ENCODE assay signal across 27 mouse cellular contexts in genomic region chr2:119549678-119550077, GRCm38 (mm10). TPM values are rescaled to one million over a fixed set of nuclear protein-coding genes. Genes with fewer than 3 reads are reported as not detected.
DNase-seq lines count a peak whose midpoint lies in the region; ATAC-seq and TF ChIP-seq lines count a peak whose summit lies in the region.
"Had no signal": no experiment of that assay in that cellular context is flagged by ENCODE, and none has a peak within 500 bp of the region (broad histone marks: within the 10 kb centered on the region; RNA-seq: fewer than 3 reads in every experiment).

No protein-coding gene starts in this region.

- H3K27me3 ChIP-seq in midbrain, embryonic 13.5 days = no peaks in the 10 kb centered on the region
- H3K27me3 ChIP-seq in midbrain, embryonic 11.5 days (ENCODE audit: control insufficient read depth, insufficient read depth, low read length) = no peaks in the 10 kb centered on the region; the same call in 1 of the 2 replicates
- no peaks in the 10 kb centered on the region for H3K27me3 ChIP-seq in liver, embryonic 14.5 days (ENCODE audit: control insufficient read depth, insufficient read depth, low read length)
- H3K27me3 ChIP-seq in hindbrain, postnatal 0 days (ENCODE audit: insufficient read depth, low read length) = no peaks in the 10 kb centered on the region
- H3K27me3 ChIP-seq: forebrain, embryonic 13.5 days; heart, embryonic 13.5 days; hindbrain, embryonic 15.5 days; kidney, embryonic 15.5 days; limb, embryonic 12.5 days; midbrain, embryonic 12.5 days; stomach, embryonic 15.5 days had no signal

- 0 out of 2 replicates have a peak overlapping the region, but pooled peaks have one; percentile 74 for H3K4me2 ChIP-seq in midbrain, embryonic 13.5 days (replicated peaks)
- H3K4me2 ChIP-seq in midbrain, embryonic 11.5 days = no peak overlapping the region
- H3K4me2 ChIP-seq in liver, embryonic 14.5 days (ENCODE audit: low read depth) = peak overlapping the region; percentile 82
- H3K4me2 ChIP-seq in hindbrain, postnatal 0 days (ENCODE audit: low read depth, low read length) = no peak overlapping the region
- H3K4me2 ChIP-seq: heart, embryonic 13.5 days; limb, embryonic 12.5 days had no signal

- no peak for TF ChIP-seq CTCF in layer of hippocampus, adult 2 months (conservative IDR thresholded peaks at IDR 0.05)
- TF ChIP-seq CTCF in liver, embryonic 14.5 days (IDR thresholded peaks at IDR 0.05; ENCODE audit: low read depth) = no peak
- no peak for TF ChIP-seq CTCF in hindbrain, postnatal 0 days (IDR thresholded peaks at IDR 0.05; ENCODE audit: low read depth)

- H3K9me3 ChIP-seq in midbrain, embryonic 13.5 days = no peaks in the 10 kb centered on the region
- H3K9me3 ChIP-seq in midbrain, embryonic 11.5 days (ENCODE audit: control insufficient read depth, low read length) = no peaks in the 10 kb centered on the region
- H3K9me3 ChIP-seq in liver, embryonic 14.5 days (ENCODE audit: control insufficient read depth, low read length) = no peaks in the 10 kb centered on the region
- H3K9me3 ChIP-seq in hindbrain, postnatal 0 days (ENCODE audit: low read length) = no peaks in the 10 kb centered on the region
- H3K9me3 ChIP-seq: forebrain, embryonic 13.5 days; heart, embryonic 13.5 days; hindbrain, embryonic 10.5 days; hindbrain, embryonic 15.5 days; kidney, embryonic 15.5 days; limb, embryonic 12.5 days; midbrain, embryonic 12.5 days; stomach, embryonic 15.5 days had no signal

- H3K4me3 ChIP-seq in layer of hippocampus, adult 2 months = no peak overlapping the region
- no peak overlapping the region for H3K4me3 ChIP-seq in midbrain, embryonic 13.5 days (replicated peaks)
- H3K4me3 ChIP-seq in midbrain, embryonic 11.5 days (ENCODE audit: low read depth, low read length) = no peak overlapping the region
- H3K4me3 ChIP-seq in liver, embryonic 14.5 days (ENCODE audit: insufficient read depth in 1 of 2, low read depth in 2 of 2, low read length in 2 of 2) = peak overlapping the region in 1 of 2 experiments; percentile 86; a peak in 1 of 4 replicates
- no peak overlapping the region for H3K4me3 ChIP-seq in hindbrain, postnatal 0 days (ENCODE audit: low read length)
- H3K4me3 ChIP-seq: forebrain, embryonic 13.5 days; heart, embryonic 13.5 days; hindbrain, embryonic 15.5 days; kidney, embryonic 15.5 days; limb, embryonic 12.5 days; midbrain, embryonic 12.5 days; stomach, embryonic 15.5 days had no signal

- no peak overlapping the region for H3K9ac ChIP-seq in midbrain, embryonic 13.5 days (replicated peaks)
- H3K9ac ChIP-seq in midbrain, embryonic 11.5 days (ENCODE audit: low read length) = no peak overlapping the region
- peak overlapping the region; percentile 32; the same call in 1 of the 2 replicates for H3K9ac ChIP-seq in liver, embryonic 14.5 days (replicated peaks)
- H3K9ac ChIP-seq in hindbrain, postnatal 0 days (replicated peaks; ENCODE audit: low read length) = no peak overlapping the region
- H3K9ac ChIP-seq: forebrain, embryonic 13.5 days; heart, embryonic 13.5 days; hindbrain, embryonic 15.5 days; kidney, embryonic 15.5 days; limb, embryonic 12.5 days; stomach, embryonic 15.5 days had no signal

- no peak for DNase-seq in layer of hippocampus, adult 2 months (ENCODE audit: low spot score in 2 of 2)
- no peak for DNase-seq in layer of hippocampus, postnatal 36 days
- no peak for DNase-seq in midbrain, embryonic 11.5 days (ENCODE audit: low spot score, missing footprints)
- DNase-seq in liver, embryonic 14.5 days (ENCODE audit: low read depth in 3 of 3, low spot score in 3 of 3) = peak; percentile 26 to 50 (median 40)
- no peak for DNase-seq in left cerebral cortex, adult 9 months (ENCODE audit: low spot score in 2 of 2)
- no peak for DNase-seq in hindbrain, postnatal 0 days (ENCODE audit: low spot score)
- DNase-seq: adrenal gland, postnatal 25 days; cerebellum, adult 9-11 months; gastrocnemius, postnatal 10 days; heart, postnatal 10 days; kidney, adult 18-20 months; kidney, postnatal 25 days; lung, adult 18-20 months; retina, postnatal 1 day; right cerebral cortex, postnatal 14 days; thymus, adult 18-20 months; thymus, postnatal 25 days had no signal

- H3K4me1 ChIP-seq in midbrain, embryonic 13.5 days (replicated peaks) = peaks cover 23% of the 10 kb centered on the region
- H3K4me1 ChIP-seq in midbrain, embryonic 11.5 days (ENCODE audit: control insufficient read depth, insufficient read depth, low read length) = 0 out of 2 replicates have a peak, but pooled peaks cover 3% of the 10 kb centered on the region
- peaks cover 14 to 16% of the 10 kb centered on the region in 2 experiments for H3K4me1 ChIP-seq in liver, embryonic 14.5 days (replicated peaks; ENCODE audit: control insufficient read depth in 2 of 2, insufficient read depth in 2 of 2, low read length in 1 of 2)
- 0 out of 2 replicates have a peak, but pooled peaks cover 8% of the 10 kb centered on the region for H3K4me1 ChIP-seq in hindbrain, postnatal 0 days (ENCODE audit: insufficient read depth, low read length)

- H3K36me3 ChIP-seq in midbrain, embryonic 13.5 days = peaks cover 3% of the 10 kb centered on the region
- H3K36me3 ChIP-seq in midbrain, embryonic 11.5 days (ENCODE audit: control insufficient read depth, insufficient read depth, low read length) = no peaks in the 10 kb centered on the region
- H3K36me3 ChIP-seq in liver, embryonic 14.5 days (replicated peaks; ENCODE audit: control insufficient read depth, insufficient read depth, low read depth) = no peaks in the 10 kb centered on the region
- no peaks in the 10 kb centered on the region for H3K36me3 ChIP-seq in hindbrain, postnatal 0 days (ENCODE audit: insufficient read depth, low read length)
- H3K36me3 ChIP-seq: heart, embryonic 13.5 days; hindbrain, embryonic 10.5 days; hindbrain, embryonic 15.5 days; kidney, embryonic 15.5 days; limb, embryonic 12.5 days; midbrain, embryonic 12.5 days; stomach, embryonic 15.5 days had no signal

- ATAC-seq in midbrain, embryonic 13.5 days = no peak
- no peak for ATAC-seq in midbrain, embryonic 11.5 days (ENCODE audit: low FRiP score)
- ATAC-seq in liver, embryonic 14.5 days (ENCODE audit: insufficient read depth) = no peak
- no peak for ATAC-seq in hindbrain, postnatal 0 days
- ATAC-seq: CD4-positive, CD25-positive, alpha-beta regulatory T cell, adult 4 months; forebrain, embryonic 13.5 days had no signal

- WGBS in midbrain, embryonic 13.5 days = 95% methylated on average over 2 of the region's 2 CpGs
- 85% methylated on average over 2 of the region's 2 CpGs for WGBS in midbrain, embryonic 11.5 days
- 48% methylated on average over 2 of the region's 2 CpGs for WGBS in liver, embryonic 14.5 days (ENCODE audit: insufficient replicate concordance)
- WGBS in hindbrain, postnatal 0 days = 77% methylated on average over 2 of the region's 2 CpGs

- H3K27ac ChIP-seq in layer of hippocampus, adult 2 months = peak overlapping the region; percentile 0; the same call in 1 of the 2 replicates
- no peak overlapping the region for H3K27ac ChIP-seq in midbrain, embryonic 13.5 days
- H3K27ac ChIP-seq in midbrain, embryonic 11.5 days (ENCODE audit: low read depth, low read length) = no peak overlapping the region
- H3K27ac ChIP-seq in liver, embryonic 14.5 days = no peak overlapping the region
- no peak overlapping the region for H3K27ac ChIP-seq in hindbrain, postnatal 0 days
- H3K27ac ChIP-seq: forebrain, embryonic 13.5 days; heart, embryonic 13.5 days; hindbrain, embryonic 10.5 days; hindbrain, embryonic 15.5 days; kidney, embryonic 15.5 days; limb, embryonic 12.5 days; midbrain, embryonic 12.5 days had no signal

- TF ChIP-seq EP300 in liver, embryonic 14.5 days (IDR thresholded peaks at IDR 0.05; ENCODE audit: low read depth) = peak; percentile 30; the same call in 1 of the 2 replicates

RNA-seq across cellular contexts. Expression of gene Chp1, which starts 2.2 kb away (rescaled TPM):
- 100 to 1,000 TPM; 155 to 157 TPM for total RNA-seq in layer of hippocampus, adult 2 months (2021)
- 100 to 1,000 TPM; 144 to 146 TPM for total RNA-seq in layer of hippocampus, postnatal 36 days (2021)
- 61.2 and 63.4 TPM in 2 replicates for polyA plus RNA-seq in midbrain, embryonic 13.5 days (2015; fragmentation: Nextera tagmentation; extraction: Ambion mirVana)
- 56.2 and 61.4 TPM in 2 replicates for polyA plus RNA-seq in midbrain, embryonic 11.5 days (2014; fragmentation: Nextera tagmentation; extraction: Ambion mirVana)
- polyA plus RNA-seq in liver, embryonic 14.5 days (2012; rRNA removed) = 28.1 and 31.3 TPM in 2 replicates
- polyA plus RNA-seq in liver, embryonic 14.5 days (2014; fragmentation: Nextera tagmentation; extraction: Ambion mirVana) = 47.5 and 49.3 TPM in 2 replicates
- 49.2 and 54.8 TPM in 2 replicates for total RNA-seq in hindbrain, postnatal 0 days (2014; rRNA removed)
- 51.4 and 52.4 TPM in 2 replicates for polyA plus RNA-seq in hindbrain, postnatal 0 days (2015; fragmentation: Nextera tagmentation; extraction: Ambion mirVana)

RNA-seq across cellular contexts. Expression of gene Exd1, which starts 2.3 kb away (rescaled TPM):
- 1 to 10 TPM in 1 of 2 experiments, under 1 TPM in 1; 0.49 to 1.3 TPM for total RNA-seq in layer of hippocampus, adult 2 months (2021)
- total RNA-seq in layer of hippocampus, postnatal 36 days (2021) = under 1 TPM; 0.46 to 0.47 TPM
- 0.42 and 0.44 TPM in 2 replicates for polyA plus RNA-seq in midbrain, embryonic 13.5 days (2015; fragmentation: Nextera tagmentation; extraction: Ambion mirVana)
- 0.20 and 0.69 TPM in 2 replicates for polyA plus RNA-seq in midbrain, embryonic 11.5 days (2014; fragmentation: Nextera tagmentation; extraction: Ambion mirVana)
- polyA plus RNA-seq in liver, embryonic 14.5 days (2012; rRNA removed) = 0.11 and 0.12 TPM in 2 replicates
- polyA plus RNA-seq in liver, embryonic 14.5 days (2014; fragmentation: Nextera tagmentation; extraction: Ambion mirVana) = 0.14 and 0.15 TPM in 2 replicates
- total RNA-seq in hindbrain, postnatal 0 days (2014; rRNA removed) = 0.83 and 1.2 TPM in 2 replicates
- 0.58 and 0.74 TPM in 2 replicates for polyA plus RNA-seq in hindbrain, postnatal 0 days (2015; fragmentation: Nextera tagmentation; extraction: Ambion mirVana)

Comparison
In these comparisons a context has a peak if more than half of its experiments do, and no peak if none do; other contexts are left out.
1. H3K4me2 ChIP-seq: peak in midbrain, embryonic 13.5 days (single experiment) and liver, embryonic 14.5 days (single experiment); none in midbrain, embryonic 11.5 days (single experiment) and hindbrain, postnatal 0 days (single experiment).
2. DNase-seq: peak in liver, embryonic 14.5 days (3 of 3); none in layer of hippocampus, adult 2 months (0 of 2), layer of hippocampus, postnatal 36 days (0 of 2), midbrain, embryonic 11.5 days (single experiment), left cerebral cortex, adult 9 months (0 of 2) and hindbrain, postnatal 0 days (single experiment).